Mouse (Mus musculus): ENCODE measurements around the gene Eif4h.

Eif4h gene

GRCm38 (mm10) chr5:134639269-134639682 is at the start of gene Eif4h:
TSS of gene Eif4h (minus strand) at chr5:134639490.
- DNase-seq (ENCODE audit: low spot score in 2 of 2), result peak; percentile 88 to 96

- DNase-seq (ENCODE audit: low spot score in 2 of 2), result peak; percentile 97 to 99
These were observed 49.5 kb upstream of the Eif4h start for GRCm38 (mm10) chr5:134688718-134689284.

- DNase-seq (ENCODE audit: low spot score in 2 of 2), result no peak
These were observed 48.9 kb upstream of the Eif4h start, which contains the start of gene Limk1 for GRCm38 (mm10) chr5:134688086-134688717. TSS of gene Limk1 (minus strand) at chr5:134688598.

GRCm38 (mm10) chr5:134687187-134687586 is 47.9 kb upstream of the Eif4h start:
- DNase-seq (ENCODE audit: low spot score in 2 of 2), result no peak

GRCm38 (mm10) chr5:134686541-134686940 is 47.3 kb upstream of the Eif4h start:
- DNase-seq (ENCODE audit: low spot score in 2 of 2), result no peak

- DNase-seq (ENCODE audit: low spot score in 2 of 2), result no peak
These were observed 45.1 kb upstream of the Eif4h start for GRCm38 (mm10) chr5:134684398-134684797.

GRCm38 (mm10) chr5:134683813-134684212 is 44.5 kb upstream of the Eif4h start:
- DNase-seq (ENCODE audit: low spot score in 2 of 2), result no peak

- DNase-seq (ENCODE audit: low spot score in 2 of 2), result no peak
These were observed 40.9 kb upstream of the Eif4h start for GRCm38 (mm10) chr5:134680238-134680637.

- DNase-seq (ENCODE audit: low spot score in 2 of 2), result no peak
These were observed 39.7 kb upstream of the Eif4h start for GRCm38 (mm10) chr5:134678827-134679546.

GRCm38 (mm10) chr5:134678031-134678430 is 38.7 kb upstream of the Eif4h start:
- no peak for DNase-seq (ENCODE audit: low spot score in 2 of 2)

- DNase-seq (ENCODE audit: low spot score in 2 of 2), result no peak
These were observed 38.2 kb upstream of the Eif4h start for GRCm38 (mm10) chr5:134677491-134677890.

GRCm38 (mm10) chr5:134675956-134676759 is 36.9 kb upstream of the Eif4h start:
- DNase-seq (ENCODE audit: low spot score in 2 of 2), result peak; percentile 36 to 62

GRCm38 (mm10) chr5:134674977-134675376 is 35.7 kb upstream of the Eif4h start:
- no peak for DNase-seq (ENCODE audit: low spot score in 2 of 2)

GRCm38 (mm10) chr5:134672611-134673010 is 33.3 kb upstream of the Eif4h start:
- DNase-seq (ENCODE audit: low spot score in 2 of 2), result no peak

- DNase-seq (ENCODE audit: low spot score in 2 of 2), result no peak
These were observed 32.9 kb upstream of the Eif4h start for GRCm38 (mm10) chr5:134672198-134672516.

GRCm38 (mm10) chr5:134671335-134672197 is 32.3 kb upstream of the Eif4h start:
- DNase-seq (ENCODE audit: low spot score in 2 of 2), result no peak

- DNase-seq (ENCODE audit: low spot score in 2 of 2), result no peak
These were observed 29.9 kb upstream of the Eif4h start for GRCm38 (mm10) chr5:134669001-134669708.

- DNase-seq (ENCODE audit: low spot score in 2 of 2), result no peak
These were observed 29.2 kb upstream of the Eif4h start for GRCm38 (mm10) chr5:134668495-134668894.

- no peak for DNase-seq (ENCODE audit: low spot score in 2 of 2)
These were observed 17.4 kb upstream of the Eif4h start for GRCm38 (mm10) chr5:134656708-134657107.

- no peak for DNase-seq (ENCODE audit: low spot score in 2 of 2)
These were observed 12.7 kb upstream of the Eif4h start for GRCm38 (mm10) chr5:134652015-134652414.

- DNase-seq (ENCODE audit: low spot score in 2 of 2), result peak in 1 of 2 experiments; percentile 41
These were observed 11.6 kb upstream of the Eif4h start for GRCm38 (mm10) chr5:134650926-134651325.
